ENCODE assay signal across 11 mouse cellular contexts in genomic region chr2:174116929-174117328, GRCm38 (mm10). TPM values are rescaled to one million over a fixed set of nuclear protein-coding genes. Genes with fewer than 3 reads are reported as not detected.
DNase-seq lines count a peak whose midpoint lies in the region; ATAC-seq and TF ChIP-seq lines count a peak whose summit lies in the region.
"Had no signal": no experiment of that assay in that cellular context is flagged by ENCODE, and none has a peak within 500 bp of the region (broad histone marks: within the 10 kb centered on the region; RNA-seq: fewer than 3 reads in every experiment).

No protein-coding gene starts in this region.

- DNase-seq in gastrocnemius, adult 2 months = peak; percentile 34
- DNase-seq in gastrocnemius, postnatal 4 days (ENCODE audit: low spot score in 2 of 2) = no peak
- peak; percentile 20 for DNase-seq in urinary bladder, adult 2 months (ENCODE audit: low spot score)
- DNase-seq in urinary bladder, postnatal 14 days (ENCODE audit: low spot score) = no peak
- DNase-seq in spleen, adult 18-20 months = no peak
- no peak for DNase-seq in spleen, adult 12 weeks (ENCODE audit: low spot score)
- no peak for DNase-seq in urinary bladder, adult 18-20 months (ENCODE audit: low spot score in 2 of 2)
- DNase-seq: adrenal gland, postnatal 36 days; kidney, adult 11 months had no signal

- H3K36me3 ChIP-seq in limb, embryonic 15.5 days = peaks cover 73% of the 10 kb centered on the region

- intact Hi-C loops in gastrocnemius, adult 2 months (cut with DNase I) = no loop called here

- no peak for TF ChIP-seq CTCF in gastrocnemius, adult 2 months (IDR thresholded peaks at IDR 0.05)

- no peaks in the 10 kb centered on the region for H3K9me3 ChIP-seq in limb, embryonic 15.5 days
- H3K9me3 ChIP-seq: embryonic facial prominence, embryonic 12.5 days had no signal

- no peak overlapping the region for H3K4me2 ChIP-seq in limb, embryonic 15.5 days
- H3K4me2 ChIP-seq: embryonic facial prominence, embryonic 12.5 days had no signal

- H3K4me3 ChIP-seq in gastrocnemius, adult 2 months = no peak overlapping the region
- H3K4me3 ChIP-seq in limb, embryonic 15.5 days = no peak overlapping the region
- H3K4me3 ChIP-seq: embryonic facial prominence, embryonic 12.5 days had no signal

- ATAC-seq in limb, embryonic 15.5 days (ENCODE audit: insufficient number of reproducible peaks, low FRiP score, low TSS enrichment, low read depth) = peak; percentile 36; the same call in 1 of the 2 replicates

- H3K4me1 ChIP-seq in limb, embryonic 15.5 days = peaks cover 10% of the 10 kb centered on the region; the same call in 1 of the 2 replicates
- H3K4me1 ChIP-seq: embryonic facial prominence, embryonic 12.5 days had no signal

- H3K27ac ChIP-seq in gastrocnemius, adult 2 months = peak overlapping the region; percentile 49; the same call in 1 of the 2 replicates
- no peak overlapping the region for H3K27ac ChIP-seq in limb, embryonic 15.5 days
- H3K27ac ChIP-seq: embryonic facial prominence, embryonic 12.5 days had no signal

- 61% methylated on average over 16 of the region's 16 CpGs for WGBS in limb, embryonic 15.5 days

- no peaks in the 10 kb centered on the region for H3K27me3 ChIP-seq in limb, embryonic 15.5 days
- H3K27me3 ChIP-seq: embryonic facial prominence, embryonic 12.5 days had no signal

- H3K9ac ChIP-seq in limb, embryonic 15.5 days = no peak overlapping the region
- H3K9ac ChIP-seq: embryonic facial prominence, embryonic 12.5 days had no signal

RNA-seq across cellular contexts. Expression of gene Npepl1, which starts 6.8 kb away (rescaled TPM):
- total RNA-seq in gastrocnemius, adult 2 months (2021) = 10 to 100 TPM; 80.1 to 90.2 TPM
- total RNA-seq in gastrocnemius, postnatal 4 days (2021) = 100 to 1,000 TPM; 121 to 126 TPM
- polyA plus RNA-seq in urinary bladder, adult 2 months (2012; rRNA removed) = 80.8 and 95.4 TPM in 2 replicates
- 69.9 and 86.1 TPM in 2 replicates for polyA plus RNA-seq in limb, embryonic 15.5 days (2015; fragmentation: Nextera tagmentation; extraction: Ambion mirVana)

RNA-seq across cellular contexts. Expression of gene Stx16, which starts 40.8 kb away (rescaled TPM):
- 10 to 100 TPM; 19.9 to 21.1 TPM for total RNA-seq in gastrocnemius, adult 2 months (2021)
- 10 to 100 TPM; 40.5 to 44.4 TPM for total RNA-seq in gastrocnemius, postnatal 4 days (2021)
- 50.6 and 51.9 TPM in 2 replicates for polyA plus RNA-seq in urinary bladder, adult 2 months (2012; rRNA removed)
- polyA plus RNA-seq in limb, embryonic 15.5 days (2015; fragmentation: Nextera tagmentation; extraction: Ambion mirVana) = 12.5 and 12.6 TPM in 2 replicates

Comparison
In these comparisons a context has a peak if more than half of its experiments do, and no peak if none do; other contexts are left out.
1. DNase-seq: peak in gastrocnemius, adult 2 months (single experiment) and urinary bladder, adult 2 months (single experiment); none in gastrocnemius, postnatal 4 days (0 of 2), urinary bladder, postnatal 14 days (single experiment), spleen, adult 18-20 months (0 of 2), spleen, adult 12 weeks (single experiment) and urinary bladder, adult 18-20 months (0 of 2).